Mouse (Mus musculus) ES-E14 (cell line): ENCODE measurements at regions not wholly inside any gene's neighbourhood (a gene's known extent, or its start where the extent isn't known, plus 50 kb on each side); places are given as distances from the start of the nearest gene placed in this dataset.

ENCODE experiments used
- DNase-seq: peaks from one replicate; pipeline ENCODE4 v3.0.0-alpha.2; 2013; ENCODE audit warnings: low read depth, low spot score
- H3K27ac ChIP-seq: 2 replicates; pipeline ENCODE4 v1.5.1; 2012; ENCODE audit warnings: low read depth, mild to moderate bottlenecking, low read length, moderate library complexity, mixed read lengths; ENCODE audit not compliant: poor library complexity, insufficient read depth, severe bottlenecking
- H3K36me3 ChIP-seq: 2 replicates; pipeline ENCODE4 v1.6.1; 2012; ENCODE audit warnings: mild to moderate bottlenecking, low read length, moderate library complexity, mixed read lengths; ENCODE audit not compliant: control insufficient read depth, poor library complexity, insufficient read depth, severe bottlenecking
- H3K4me1 ChIP-seq, 2 experiments: fragments of 150-350 bp in 1 of 2; sonication (generic) in 1 of 2; 2 replicates each; pipeline ENCODE4 v1.6.1; 2012; ENCODE audit warnings: low read length in 2 of 2, mild to moderate bottlenecking in 1 of 2, mixed read lengths in 1 of 2; ENCODE audit not compliant: control insufficient read depth in 2 of 2, insufficient read depth in 2 of 2, poor library complexity in 1 of 2
- H3K4me3 ChIP-seq, 2 experiments: fragments of 150-350 bp in 1 of 2; sonication (generic) in 1 of 2; 2 replicates each; pipeline ENCODE4 v1.5.1; 2012; ENCODE audit warnings: low read length in 2 of 2, low read depth in 1 of 2, mild to moderate bottlenecking in 1 of 2, mixed read lengths in 1 of 2; ENCODE audit not compliant: insufficient read depth in 1 of 2, poor library complexity in 1 of 2, severe bottlenecking in 1 of 2
- H3K9ac ChIP-seq: 2 replicates; pipeline ENCODE4 v1.6.1; 2012; ENCODE audit warnings: low read depth, mild to moderate bottlenecking, low read length, mixed read lengths; ENCODE audit not compliant: poor library complexity, insufficient read depth, severe bottlenecking
- H3K9me3 ChIP-seq: fragments of 150-350 bp; sonication (generic); 2 replicates; pipeline ENCODE4 v1.6.1; 2012; ENCODE audit warnings: low read depth, mild to moderate bottlenecking, low read length; ENCODE audit not compliant: control insufficient read depth, insufficient read depth
- CHD2 ChIP-seq: IDR thresholded peaks from 2 replicates; pipeline ENCODE4 v1.6.1; 2014; ENCODE audit warnings: mild to moderate bottlenecking, low read depth, low read length, inconsistent platforms
- HCFC1 ChIP-seq: IDR thresholded peaks from 2 replicates; pipeline ENCODE4 v1.6.1; 2012; ENCODE audit warnings: low read length, inconsistent platforms, borderline replicate concordance; ENCODE audit not compliant: insufficient read depth
- MAFK ChIP-seq: IDR thresholded peaks from 2 replicates; pipeline ENCODE4 v1.6.1; 2014; ENCODE audit warnings: mild to moderate bottlenecking, low read depth, low read length, inconsistent platforms; ENCODE audit not compliant: insufficient read depth
- ZC3H11A ChIP-seq: IDR thresholded peaks from 2 replicates; pipeline ENCODE4 v1.6.1; 2012; ENCODE audit warnings: low read depth, mild to moderate bottlenecking, inconsistent platforms, low read length, borderline replicate concordance
- ZNF384 ChIP-seq: IDR thresholded peaks from 2 replicates; pipeline ENCODE4 v1.6.1; 2012; ENCODE audit warnings: low read depth, low read length, inconsistent platforms
- in situ Hi-C, 2 experiments: fragments of 600-800 bp; cut with MboI; formaldehyde crosslinking; loops; one replicate each; pipeline ENCODE4 v1.15.1; 2025; ENCODE audit warnings: low sequenced_read_pairs in 2 of 2, inconsistent platforms in 1 of 2; ENCODE audit not compliant: unreplicated experiment in 2 of 2

DNA sequence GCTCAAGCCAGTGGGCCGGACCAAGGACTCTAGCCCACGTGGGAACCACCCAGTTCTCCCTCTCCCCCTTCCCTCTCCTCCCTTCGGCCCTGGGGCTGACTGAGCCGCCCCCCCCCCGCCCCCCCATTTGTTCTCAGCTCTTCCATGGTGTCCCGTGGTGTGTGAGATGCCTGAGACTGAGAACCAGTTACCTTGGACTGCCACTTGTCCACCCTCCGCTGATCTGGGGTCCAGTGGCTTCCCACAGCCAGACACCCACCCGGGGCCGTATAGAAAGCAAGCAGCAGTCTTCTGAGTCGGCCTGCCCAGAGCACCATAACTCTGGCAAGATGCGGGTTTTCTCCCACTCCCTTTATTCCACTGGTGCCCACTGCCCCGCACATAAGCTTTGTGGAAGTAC is 316.2 kb upstream of the A1bg start:
- Histone ChIP-seq H3K27ac (no peak overlapping the region), H3K36me3 (no peaks in the 10 kb centered on the region), H3K4me1 (no peaks in the 10 kb centered on the region), H3K9ac (no peak overlapping the region), H3K9me3 (no peaks in the 10 kb centered on the region), H3K4me3 (no peak overlapping the region)
- in situ Hi-C loops, result no loop called here
- no peak for DNase-seq
- TF ChIP-seq ZNF384 (no peak), CHD2 (no peak), HCFC1 (no peak), MAFK (no peak), ZC3H11A (no peak)

DNA sequence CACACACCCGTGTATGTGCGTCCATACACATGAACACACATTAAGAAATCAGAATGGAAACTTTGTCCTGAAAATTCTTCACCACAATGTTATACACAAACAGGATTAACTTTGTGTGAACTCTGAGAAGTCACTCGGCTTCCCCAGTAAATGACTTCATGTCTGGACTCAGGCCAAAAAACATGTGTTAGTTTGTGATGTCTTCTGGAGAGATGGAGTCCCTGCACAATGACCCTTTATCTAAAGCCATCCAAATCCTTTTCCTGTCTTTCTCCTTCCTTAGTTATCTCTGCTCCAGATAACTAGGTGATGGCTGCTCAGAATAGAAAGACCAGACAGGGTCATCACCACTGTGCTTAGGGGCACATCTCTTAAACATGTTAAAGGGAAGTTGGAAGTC is 306.8 kb upstream of the A1bg start:
- Histone ChIP-seq H3K9ac (no peak overlapping the region), H3K27ac (no peak overlapping the region), H3K9me3 (no peaks in the 10 kb centered on the region), H3K36me3 (no peaks in the 10 kb centered on the region), H3K4me3 (no peak overlapping the region), H3K4me1 (no peaks in the 10 kb centered on the region)
- no peak for DNase-seq
- in situ Hi-C loops, result no loop called here
- no peak for TF ChIP-seq MAFK
- TF ChIP-seq CHD2, result no peak
- TF ChIP-seq HCFC1, result no peak
- TF ChIP-seq ZNF384, result no peak
- TF ChIP-seq ZC3H11A, result no peak

DNA sequence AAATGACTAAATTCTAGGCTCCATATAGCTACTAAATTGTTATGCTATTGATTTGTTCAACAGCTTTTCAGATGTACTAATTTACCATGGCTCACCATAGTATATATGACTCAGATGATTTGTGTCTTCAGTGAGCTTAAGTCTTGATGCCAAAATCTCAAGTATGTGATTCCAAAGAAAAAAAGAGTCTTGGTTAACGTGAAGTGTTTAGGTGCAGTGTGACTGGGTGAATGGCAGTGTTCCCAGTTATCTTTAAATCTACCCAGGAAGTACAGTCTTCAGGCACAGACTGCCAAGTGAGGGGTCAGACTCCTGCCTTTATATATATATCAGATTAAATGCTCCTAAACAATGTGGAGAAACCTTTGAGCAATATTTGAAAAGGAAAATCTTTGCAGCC is 300.1 kb upstream of the A1bg start:
- no peak overlapping the region for H3K4me3 ChIP-seq
- in situ Hi-C loops, result no loop called here
- no peak overlapping the region for H3K9ac ChIP-seq
- H3K36me3 ChIP-seq, result no peaks in the 10 kb centered on the region
- DNase-seq, result no peak
- TF ChIP-seq HCFC1 (no peak), ZNF384 (no peak), MAFK (no peak), CHD2 (no peak), ZC3H11A (no peak)
- H3K4me1 ChIP-seq, result no peaks in the 10 kb centered on the region
- no peaks in the 10 kb centered on the region for H3K9me3 ChIP-seq
- no peak overlapping the region for H3K27ac ChIP-seq

DNA sequence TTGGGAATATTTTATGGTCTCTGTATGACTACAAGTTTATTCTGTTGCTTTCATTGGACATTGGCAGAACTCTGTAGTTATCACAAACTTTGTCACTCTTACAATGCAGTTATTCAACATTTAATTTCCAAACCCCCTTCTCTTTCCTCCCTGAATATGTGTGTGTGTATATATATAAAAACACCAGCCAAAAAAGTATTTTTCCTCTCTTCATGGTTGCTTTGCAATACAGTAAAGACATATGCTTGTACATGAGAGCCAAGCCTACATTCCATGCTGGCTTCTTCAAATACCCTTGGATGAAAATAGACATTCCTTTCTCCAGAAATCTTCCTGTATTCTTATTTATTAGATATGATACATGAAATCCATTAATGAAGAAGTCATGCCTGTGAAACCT is 287.3 kb upstream of the A1bg start:
- no peak for DNase-seq
- no peaks in the 10 kb centered on the region for H3K4me1 ChIP-seq
- H3K9ac ChIP-seq, result no peak overlapping the region
- H3K4me3 ChIP-seq, result no peak overlapping the region
- in situ Hi-C loops, result no loop called here
- H3K36me3 ChIP-seq, result no peaks in the 10 kb centered on the region
- TF ChIP-seq MAFK (no peak), HCFC1 (no peak), ZC3H11A (no peak), CHD2 (no peak), ZNF384 (no peak)
- no peak overlapping the region for H3K27ac ChIP-seq
- H3K9me3 ChIP-seq, result no peaks in the 10 kb centered on the region

DNA sequence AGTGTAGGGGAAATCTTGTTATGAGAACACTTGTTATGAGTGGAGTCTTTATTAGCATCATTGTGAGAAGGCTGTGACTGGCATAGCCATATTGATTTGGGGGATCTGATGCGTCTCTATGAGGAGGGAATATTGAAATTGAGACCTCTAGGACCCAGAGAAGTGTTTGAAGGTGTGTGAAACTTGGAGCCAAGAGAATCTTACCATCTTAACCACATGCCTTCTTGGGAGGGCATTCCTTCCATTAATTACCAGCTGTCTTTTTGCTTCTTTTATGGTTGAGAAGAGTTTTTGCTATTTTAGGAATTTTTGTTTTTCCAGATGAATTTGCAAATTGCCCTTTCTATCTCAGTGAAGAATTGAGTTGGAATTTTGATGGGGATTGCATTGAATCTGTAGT is 267.2 kb upstream of the A1bg start:
- Histone ChIP-seq H3K4me1 (no peaks in the 10 kb centered on the region), H3K36me3 (no peaks in the 10 kb centered on the region), H3K9ac (no peak overlapping the region), H3K27ac (no peak overlapping the region), H3K4me3 (no peak overlapping the region), H3K9me3 (no peaks in the 10 kb centered on the region)
- TF ChIP-seq MAFK (no peak), ZC3H11A (no peak), HCFC1 (no peak), ZNF384 (no peak), CHD2 (no peak)
- no peak for DNase-seq
- in situ Hi-C loops, result no loop called here
